Mouse (Mus musculus): ENCODE measurements around the gene Pagr1b.

Pagr1b gene

DNA sequence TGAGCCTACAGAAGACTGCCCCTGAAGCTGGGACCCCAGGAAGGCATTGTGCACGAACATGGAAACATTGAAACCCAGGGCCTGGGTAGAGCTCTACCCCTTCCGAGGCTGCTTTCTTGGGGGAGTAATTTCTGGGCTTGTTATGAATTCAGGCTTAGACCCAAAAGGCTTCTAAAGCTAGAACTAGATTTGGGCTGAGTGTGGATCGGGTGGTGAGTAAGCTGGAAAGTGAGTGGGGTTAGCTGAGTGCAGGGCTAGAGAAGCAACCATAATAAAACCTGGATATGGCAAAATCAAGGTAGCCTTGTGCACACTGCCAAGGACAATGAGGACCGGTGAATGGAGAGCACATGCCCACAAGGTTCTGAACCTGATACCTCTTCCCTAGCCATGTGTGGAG is 54.3 kb downstream of the Pagr1b start:
- Histone ChIP-seq H3K4me1 (replicated peaks; ENCODE audit: low read depth, low read length) (peaks cover 29% of the 10 kb centered on the region), H3K4me3 (replicated peaks; ENCODE audit: low read length) (no peak overlapping the region), H3K9me3 (ENCODE audit: low read length) (no peaks in the 10 kb centered on the region), H3K27me3 (ENCODE audit: insufficient read depth, low read length) (peaks cover 37% of the 10 kb centered on the region), H3K36me3 (ENCODE audit: insufficient read depth, low read length) (no peaks in the 10 kb centered on the region)
- no peak for TF ChIP-seq CTCF (conservative IDR thresholded peaks at IDR 0.05; ENCODE audit: low read length)
- no peak for TF ChIP-seq POU5F1 (IDR thresholded peaks at IDR 0.05; ENCODE audit: borderline replicate concordance, low read length)
- TF ChIP-seq NANOG (IDR thresholded peaks at IDR 0.05; ENCODE audit: borderline replicate concordance, low read length), result no peak

DNA sequence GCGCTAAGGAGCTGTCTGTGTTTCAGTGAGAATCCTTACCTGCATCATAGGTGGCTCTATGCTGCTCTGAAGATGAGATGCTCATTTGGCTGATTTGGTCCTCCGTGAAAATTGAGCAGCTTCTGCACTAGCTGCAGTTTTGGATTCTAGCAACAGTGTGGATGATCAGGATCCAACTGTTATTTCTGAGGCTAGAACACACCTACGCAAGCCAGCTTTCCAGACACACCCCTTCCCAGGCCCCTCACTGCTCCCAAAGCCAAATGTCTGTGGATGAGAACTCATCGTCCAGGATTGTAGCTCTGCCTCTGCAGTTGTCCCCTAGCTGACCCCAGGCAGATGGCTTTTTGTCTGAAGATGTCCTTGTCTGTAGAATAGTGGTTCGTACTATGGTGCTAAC is 55.2 kb downstream of the Pagr1b start:
- Histone ChIP-seq H3K4me1 (replicated peaks; ENCODE audit: low read depth, low read length) (peaks cover 23% of the 10 kb centered on the region), H3K9me3 (ENCODE audit: low read length) (no peaks in the 10 kb centered on the region), H3K4me3 (replicated peaks; ENCODE audit: low read length) (no peak overlapping the region), H3K27me3 (ENCODE audit: insufficient read depth, low read length) (peaks cover 37% of the 10 kb centered on the region), H3K36me3 (ENCODE audit: insufficient read depth, low read length) (no peaks in the 10 kb centered on the region)
- no peak for TF ChIP-seq POU5F1 (IDR thresholded peaks at IDR 0.05; ENCODE audit: borderline replicate concordance, low read length)
- no peak for TF ChIP-seq CTCF (conservative IDR thresholded peaks at IDR 0.05; ENCODE audit: low read length)
- no peak for TF ChIP-seq NANOG (IDR thresholded peaks at IDR 0.05; ENCODE audit: borderline replicate concordance, low read length)

DNA sequence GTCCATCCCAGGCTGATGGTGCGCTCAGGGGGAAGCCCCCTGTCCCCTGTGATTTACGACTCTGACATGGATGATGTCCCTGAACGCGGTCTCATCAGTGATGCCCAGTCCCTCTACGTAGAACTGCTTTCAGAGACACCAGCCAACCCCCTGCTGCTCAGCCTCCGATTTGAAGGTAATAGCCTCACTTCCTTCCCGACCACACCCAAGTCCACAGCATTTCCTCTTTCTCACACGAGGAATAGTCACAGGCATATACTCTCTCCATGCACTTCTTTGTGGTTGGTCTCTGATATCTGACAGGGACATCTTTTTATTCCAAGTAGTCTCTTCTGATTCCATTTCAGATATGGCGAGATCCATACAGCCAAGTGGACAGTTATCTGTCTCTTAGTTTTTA is 56.5 kb downstream of the Pagr1b start:
- Histone ChIP-seq H3K36me3 (ENCODE audit: insufficient read depth, low read length) (no peaks in the 10 kb centered on the region), H3K27me3 (ENCODE audit: insufficient read depth, low read length) (peaks cover 44% of the 10 kb centered on the region), H3K4me3 (replicated peaks; ENCODE audit: low read length) (no peak overlapping the region), H3K4me1 (replicated peaks; ENCODE audit: low read depth, low read length) (peaks cover 23% of the 10 kb centered on the region), H3K9me3 (ENCODE audit: low read length) (no peaks in the 10 kb centered on the region)
- TF ChIP-seq NANOG (IDR thresholded peaks at IDR 0.05; ENCODE audit: borderline replicate concordance, low read length) (no peak), CTCF (conservative IDR thresholded peaks at IDR 0.05; ENCODE audit: low read length) (no peak), POU5F1 (IDR thresholded peaks at IDR 0.05; ENCODE audit: borderline replicate concordance, low read length) (no peak)

DNA sequence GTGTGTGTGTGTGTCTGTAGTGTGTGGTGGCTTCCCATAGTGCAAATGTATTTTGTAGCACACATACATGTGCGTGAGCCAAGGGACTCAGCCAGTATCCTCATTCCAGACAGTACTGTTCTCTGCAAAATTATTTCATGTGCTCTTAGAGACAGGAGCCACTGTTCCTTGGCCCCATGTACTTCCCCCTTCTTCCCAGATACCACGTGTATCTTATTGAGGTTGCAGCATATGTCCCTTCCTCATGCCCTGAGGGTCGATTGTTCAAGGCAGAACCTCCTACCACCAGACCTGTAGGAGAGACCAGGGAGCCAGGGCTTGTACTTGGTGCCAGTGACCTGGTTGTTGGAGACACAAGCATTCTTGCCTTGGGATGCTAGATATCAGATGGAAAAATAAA is 61.2 kb downstream of the Pagr1b start:
- TF ChIP-seq CTCF (conservative IDR thresholded peaks at IDR 0.05; ENCODE audit: low read length), result no peak
- TF ChIP-seq NANOG (IDR thresholded peaks at IDR 0.05; ENCODE audit: borderline replicate concordance, low read length), result no peak
- no peak for TF ChIP-seq POU5F1 (IDR thresholded peaks at IDR 0.05; ENCODE audit: borderline replicate concordance, low read length)
- Histone ChIP-seq H3K4me3 (replicated peaks; ENCODE audit: low read length) (no peak overlapping the region), H3K36me3 (ENCODE audit: insufficient read depth, low read length) (no peaks in the 10 kb centered on the region), H3K9me3 (ENCODE audit: low read length) (no peaks in the 10 kb centered on the region), H3K4me1 (replicated peaks; ENCODE audit: low read depth, low read length) (peaks cover 23% of the 10 kb centered on the region), H3K27me3 (ENCODE audit: insufficient read depth, low read length) (peaks cover 53% of the 10 kb centered on the region)

DNA sequence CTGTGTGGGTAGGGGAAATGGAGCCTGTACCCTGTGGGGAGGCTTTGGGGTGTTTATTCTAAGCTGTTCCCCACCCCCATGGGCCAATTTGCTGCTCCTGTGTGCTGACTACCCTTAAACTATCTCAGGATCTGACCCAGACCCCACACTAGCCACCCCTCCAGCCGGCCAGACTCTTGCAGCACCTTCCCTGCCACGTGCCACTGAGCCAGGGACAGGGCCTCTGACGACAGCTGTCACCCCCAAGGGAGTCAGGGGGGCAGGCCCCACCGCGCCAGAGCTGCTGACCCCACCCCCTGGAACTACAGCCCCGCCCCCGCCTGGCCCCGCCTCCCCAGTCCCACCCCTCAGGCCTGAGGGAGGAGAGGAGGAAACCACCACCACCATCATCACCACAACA is 63.6 kb downstream of the Pagr1b start:
- Histone ChIP-seq H3K27me3 (ENCODE audit: insufficient read depth, low read length) (peaks cover 63% of the 10 kb centered on the region), H3K36me3 (ENCODE audit: insufficient read depth, low read length) (0 out of 2 replicates have a peak, but pooled peaks cover under 1% of the 10 kb centered on the region), H3K4me3 (replicated peaks; ENCODE audit: low read length) (no peak overlapping the region), H3K9me3 (ENCODE audit: low read length) (no peaks in the 10 kb centered on the region), H3K4me1 (replicated peaks; ENCODE audit: low read depth, low read length) (peaks cover 41% of the 10 kb centered on the region)
- TF ChIP-seq CTCF (conservative IDR thresholded peaks at IDR 0.05; ENCODE audit: low read length) (no peak), NANOG (IDR thresholded peaks at IDR 0.05; ENCODE audit: borderline replicate concordance, low read length) (no peak), POU5F1 (IDR thresholded peaks at IDR 0.05; ENCODE audit: borderline replicate concordance, low read length) (no peak)

DNA sequence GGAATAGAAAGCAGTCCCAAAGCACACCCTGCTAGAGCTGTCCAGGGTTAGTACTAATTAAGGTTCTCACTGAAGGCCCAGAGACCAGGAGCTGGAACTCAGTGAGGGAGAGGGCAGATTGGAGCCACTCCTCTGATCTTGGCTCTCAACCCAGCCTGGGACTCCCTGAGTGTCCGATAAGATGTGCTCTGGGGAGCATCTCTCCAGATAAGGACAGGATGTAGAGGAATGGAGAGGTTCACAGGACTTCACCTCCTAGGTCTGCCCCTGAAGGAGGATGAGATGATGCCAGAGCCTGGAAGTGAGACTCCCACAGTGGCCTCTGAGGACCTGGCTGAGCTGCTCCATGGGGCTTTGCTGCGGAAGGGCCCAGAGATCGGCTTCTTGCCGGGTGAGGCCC is 64.5 kb downstream of the Pagr1b start:
- no peak overlapping the region for H3K4me3 ChIP-seq (replicated peaks; ENCODE audit: low read length)
- TF ChIP-seq POU5F1 (IDR thresholded peaks at IDR 0.05; ENCODE audit: borderline replicate concordance, low read length) (no peak), NANOG (IDR thresholded peaks at IDR 0.05; ENCODE audit: borderline replicate concordance, low read length) (no peak), CTCF (conservative IDR thresholded peaks at IDR 0.05; ENCODE audit: low read length) (no peak)

More for the DNA sequence above, 64.5 kb downstream of the Pagr1b start:
- Histone ChIP-seq H3K4me1 (replicated peaks; ENCODE audit: low read depth, low read length) (peaks cover 44% of the 10 kb centered on the region), H3K9me3 (ENCODE audit: low read length) (no peaks in the 10 kb centered on the region), H3K36me3 (ENCODE audit: insufficient read depth, low read length) (peaks cover 9% of the 10 kb centered on the region; the same call in 1 of the 2 replicates), H3K27me3 (ENCODE audit: insufficient read depth, low read length) (peaks cover 59% of the 10 kb centered on the region)

Measured in E14TG2a.4 (cell line).